Mouse (Mus musculus): Measurements from ENCODE around the gene Tmem120b.

Gene Tmem120b

GRCm38 (mm10) chr5:123140694-123141554 is 72.7 kb downstream of the Tmem120b start:
- DNase-seq (ENCODE audit: low read depth) = peak; percentile 89

- no peak for DNase-seq (ENCODE audit: low read depth)
Measured at GRCm38 (mm10) chr5:123141555-123142160, 73.4 kb downstream of the Tmem120b start.

DNA sequence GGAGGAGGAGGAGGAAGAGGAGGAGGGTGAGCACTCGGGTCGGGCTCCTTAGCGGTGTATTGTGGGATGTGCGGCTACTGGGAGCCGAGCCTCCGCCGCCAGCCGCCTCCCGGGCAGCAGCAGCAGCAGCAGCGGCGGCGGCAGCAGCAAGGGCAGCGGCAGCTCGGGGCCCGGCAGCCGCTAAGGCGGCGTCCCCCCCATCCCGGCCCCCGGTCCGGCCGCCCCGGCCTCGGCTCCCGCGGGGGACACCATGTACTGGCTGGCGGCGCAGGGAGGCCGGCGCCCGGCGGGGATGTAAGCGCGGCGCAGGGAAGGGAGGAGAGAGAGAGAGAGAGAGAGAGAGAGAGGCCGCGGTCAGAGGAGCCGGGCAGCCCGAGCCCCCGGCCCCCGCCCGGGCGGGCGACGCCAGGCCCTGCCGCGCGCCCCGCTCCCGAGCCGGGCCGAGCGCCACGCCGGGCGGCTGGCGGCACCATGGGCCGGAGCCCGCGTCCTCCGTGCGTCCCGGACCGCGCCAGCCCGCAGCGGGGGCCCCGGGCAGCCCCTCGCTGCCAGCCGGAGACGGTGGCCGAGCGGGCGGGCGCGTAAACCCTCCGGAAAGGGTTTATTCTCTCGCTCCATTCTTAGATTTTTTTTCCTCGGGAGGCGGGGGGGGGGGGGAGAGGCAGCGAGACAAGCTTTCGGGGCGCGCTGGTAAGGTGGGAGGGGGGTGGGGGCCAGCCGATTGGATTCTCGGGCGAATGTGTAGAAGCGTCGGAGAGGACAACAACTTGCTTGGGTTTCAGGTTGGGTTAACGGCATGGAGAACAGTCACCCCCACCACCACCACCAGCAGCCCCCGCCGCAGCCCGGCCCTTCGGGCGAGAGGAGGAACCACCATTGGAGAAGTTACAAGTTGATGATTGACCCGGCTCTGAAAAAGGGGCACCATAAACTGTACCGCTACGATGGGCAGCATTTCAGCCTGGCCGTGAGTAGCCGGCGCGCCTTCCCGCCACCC is 74.2 kb downstream of the Tmem120b start, which contains the start of gene Setd1b:
Gene Setd1b, plus strand, starts transcription at position 33 of the 997 bp plus-strand sequence.
- DNase-seq (ENCODE audit: low read depth) = no peak

DNA sequence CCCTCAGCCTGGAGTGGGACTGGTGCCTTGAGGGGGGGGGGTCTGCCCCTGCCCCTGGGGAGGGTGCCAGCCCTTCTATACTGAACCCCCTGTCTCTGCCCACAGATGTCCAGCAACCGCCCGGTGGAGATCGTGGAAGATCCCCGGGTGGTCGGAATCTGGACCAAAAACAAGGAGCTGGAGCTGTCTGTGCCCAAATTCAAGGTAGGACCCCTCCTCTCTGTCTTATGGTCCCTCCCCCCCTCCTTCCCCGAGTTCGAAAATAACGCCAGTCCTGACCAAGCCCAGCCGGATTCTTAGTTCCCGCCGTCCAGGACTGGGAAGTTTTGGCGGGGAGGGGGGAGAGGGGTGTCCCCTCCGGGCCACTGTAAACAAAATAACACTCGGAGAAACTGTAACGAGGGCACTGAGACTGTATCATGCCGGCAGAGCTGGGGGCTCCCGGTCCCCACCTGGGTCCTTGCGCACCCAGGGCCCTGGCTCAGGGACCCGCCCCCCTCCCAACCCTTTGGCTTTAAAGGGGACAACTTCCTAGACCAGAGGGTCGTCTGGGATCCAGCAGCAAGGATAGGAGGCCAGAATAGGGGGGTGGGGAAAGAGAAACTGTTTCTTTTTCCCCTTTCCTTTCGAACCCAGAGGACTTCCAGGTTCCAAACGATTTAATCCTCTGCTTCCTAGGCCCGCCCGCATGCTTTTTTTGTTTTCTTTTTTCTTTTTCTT is 75.2 kb downstream of the Tmem120b start:
- DNase-seq (ENCODE audit: low read depth) = no peak

DNA sequence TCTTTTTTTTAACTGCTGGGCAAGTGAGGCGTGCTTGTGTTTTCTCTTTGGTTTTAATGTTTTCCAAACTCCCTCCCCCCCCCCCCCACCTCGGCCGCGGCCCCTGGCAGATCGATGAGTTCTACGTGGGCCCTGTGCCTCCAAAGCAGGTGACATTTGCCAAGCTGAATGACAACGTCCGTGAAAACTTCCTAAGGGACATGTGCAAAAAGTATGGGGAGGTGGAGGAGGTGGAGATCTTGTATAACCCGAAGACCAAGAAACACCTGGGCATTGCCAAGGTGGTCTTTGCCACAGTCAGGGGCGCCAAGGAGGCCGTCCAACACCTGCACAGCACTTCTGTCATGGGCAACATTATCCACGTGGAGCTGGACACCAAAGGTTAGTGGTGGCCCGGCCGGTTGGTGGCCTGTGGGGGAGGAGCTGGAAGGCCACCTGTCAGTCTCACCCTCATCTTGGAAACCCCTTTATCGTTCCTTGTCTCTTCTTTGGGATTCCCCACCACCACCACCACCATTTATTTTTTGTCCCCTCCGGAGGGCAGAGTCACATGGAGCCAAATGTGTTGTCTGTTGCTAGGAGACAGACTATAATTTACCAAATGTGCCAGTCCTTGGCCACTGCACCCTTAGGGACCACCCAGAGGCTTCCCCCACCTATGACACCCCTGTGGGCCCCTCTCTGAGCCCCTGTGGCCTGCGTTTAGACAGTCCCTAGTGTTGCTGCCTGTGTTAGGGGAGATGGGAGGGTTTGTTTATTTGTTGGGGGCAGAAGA is 75.9 kb downstream of the Tmem120b start:
- DNase-seq (ENCODE audit: low read depth) = no peak

GRCm38 (mm10) chr5:123144746-123145590 is 76.8 kb downstream of the Tmem120b start:
- DNase-seq (ENCODE audit: low read depth) = no peak

GRCm38 (mm10) chr5:123146357-123146756 is 78.1 kb downstream of the Tmem120b start:
- no peak for DNase-seq (ENCODE audit: low read depth)

DNA sequence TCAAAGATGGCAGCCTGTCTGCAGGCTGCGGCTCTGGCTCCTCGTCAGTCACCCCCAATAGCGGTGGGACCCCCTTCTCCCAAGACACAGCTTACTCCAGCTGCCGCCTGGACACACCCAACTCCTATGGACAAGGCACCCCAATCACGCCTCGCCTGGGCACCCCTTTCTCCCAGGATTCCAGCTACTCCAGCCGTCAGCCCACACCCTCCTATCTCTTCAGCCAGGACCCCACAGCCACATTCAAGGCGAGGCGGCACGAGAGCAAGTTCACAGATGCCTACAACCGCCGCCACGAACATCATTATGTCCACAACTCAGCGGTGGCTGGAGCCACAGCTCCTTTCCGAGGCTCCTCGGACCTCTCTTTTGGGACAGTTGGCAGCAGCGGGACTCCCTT is 79.4 kb downstream of the Tmem120b start:
- no peak for DNase-seq (ENCODE audit: low read depth)

DNA sequence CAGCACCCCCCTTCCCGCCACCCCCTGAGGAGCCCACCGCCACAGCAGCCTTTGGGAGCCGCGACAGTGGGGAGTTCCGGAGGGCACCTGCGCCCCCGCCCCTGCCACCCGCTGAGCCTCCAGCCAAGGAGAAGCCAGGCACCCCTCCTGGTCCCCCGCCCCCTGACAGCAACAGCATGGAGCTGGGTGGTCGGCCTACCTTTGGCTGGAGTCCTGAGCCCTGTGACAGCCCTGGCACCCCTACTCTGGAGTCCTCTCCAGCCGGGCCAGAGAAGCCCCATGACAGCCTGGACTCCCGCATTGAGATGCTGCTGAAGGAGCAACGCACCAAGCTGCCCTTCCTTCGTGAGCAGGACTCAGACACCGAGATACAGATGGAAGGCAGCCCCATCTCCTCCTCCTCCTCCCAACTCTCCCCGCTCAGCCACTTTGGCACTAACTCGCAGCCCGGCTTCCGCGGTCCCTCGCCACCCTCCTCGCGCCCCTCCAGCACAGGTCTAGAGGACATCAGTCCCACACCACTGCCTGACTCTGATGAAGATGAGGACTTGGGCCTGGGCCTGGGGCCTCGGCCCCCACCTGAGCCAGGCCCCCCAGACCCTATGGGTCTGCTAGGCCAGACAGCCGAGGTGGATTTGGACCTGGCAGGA is 80.0 kb downstream of the Tmem120b start:
- no peak for DNase-seq (ENCODE audit: low read depth)

DNA sequence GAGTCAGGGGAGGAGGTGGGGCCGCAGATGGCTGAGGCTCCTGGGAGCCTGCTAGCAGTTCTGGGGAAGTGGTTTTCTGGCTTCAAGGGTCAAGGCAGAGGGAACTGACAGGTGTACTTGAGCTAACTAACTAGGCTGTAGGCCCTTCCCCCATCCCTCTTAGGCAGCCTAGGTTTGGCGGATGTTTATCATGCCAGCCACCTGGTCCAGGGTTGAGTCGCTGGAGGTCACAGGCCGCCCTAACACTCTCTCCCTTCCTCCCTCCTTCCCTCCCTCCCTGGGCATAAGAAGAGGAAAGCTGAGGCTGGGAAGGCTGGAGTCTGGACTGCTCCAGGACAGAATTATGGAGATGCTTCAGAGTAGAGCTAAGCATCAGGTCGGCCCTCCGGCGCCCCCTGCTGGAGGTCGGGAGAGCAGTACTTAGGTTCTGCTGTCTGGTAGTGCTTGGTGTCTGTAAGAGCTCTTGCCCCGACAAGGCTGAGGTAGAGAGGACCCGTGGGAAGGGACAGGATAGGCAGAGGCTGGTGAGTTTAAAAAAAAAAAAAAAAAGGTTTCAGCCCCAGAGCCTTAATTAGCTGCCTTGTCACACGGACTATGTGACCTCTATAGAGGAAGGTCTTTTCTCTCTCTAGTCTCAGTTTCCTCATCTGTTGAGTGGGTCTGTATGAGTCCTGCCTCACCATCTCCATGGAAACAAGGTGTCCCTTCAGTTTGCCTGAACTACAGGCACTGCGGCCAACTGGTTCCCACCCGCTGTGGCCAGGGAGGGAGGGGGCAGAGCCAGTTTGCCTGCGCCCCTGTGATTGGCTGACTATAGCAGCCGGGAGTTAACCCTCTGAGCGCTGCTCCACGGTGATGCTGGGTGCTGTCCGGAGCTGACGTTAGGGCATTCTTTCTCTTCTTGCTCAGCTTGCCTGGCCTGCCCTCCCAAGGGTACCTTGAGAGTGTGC is 81.5 kb downstream of the Tmem120b start:
- no peak for DNase-seq (ENCODE audit: low read depth)

DNA sequence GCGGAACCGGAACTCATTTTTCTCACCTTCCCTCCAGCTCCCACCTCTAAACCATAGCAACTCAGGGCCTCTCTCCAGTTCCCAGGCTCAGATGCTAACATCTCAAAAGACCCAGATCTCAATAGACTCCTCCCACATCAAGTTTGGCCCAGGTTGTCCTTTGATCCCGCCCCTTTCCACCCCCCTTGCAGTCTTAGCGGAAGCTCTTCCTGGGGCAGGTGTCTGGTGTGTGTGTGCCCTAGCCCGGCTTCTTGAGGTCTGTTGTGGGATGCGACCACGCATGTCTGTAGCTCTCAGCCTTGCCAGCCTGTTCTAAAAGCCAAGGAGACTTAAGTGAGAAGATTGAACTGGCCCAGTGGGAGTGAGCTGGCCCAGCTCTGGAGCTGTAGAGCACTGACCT is 82.4 kb downstream of the Tmem120b start:
- DNase-seq (ENCODE audit: low read depth) = no peak

DNA sequence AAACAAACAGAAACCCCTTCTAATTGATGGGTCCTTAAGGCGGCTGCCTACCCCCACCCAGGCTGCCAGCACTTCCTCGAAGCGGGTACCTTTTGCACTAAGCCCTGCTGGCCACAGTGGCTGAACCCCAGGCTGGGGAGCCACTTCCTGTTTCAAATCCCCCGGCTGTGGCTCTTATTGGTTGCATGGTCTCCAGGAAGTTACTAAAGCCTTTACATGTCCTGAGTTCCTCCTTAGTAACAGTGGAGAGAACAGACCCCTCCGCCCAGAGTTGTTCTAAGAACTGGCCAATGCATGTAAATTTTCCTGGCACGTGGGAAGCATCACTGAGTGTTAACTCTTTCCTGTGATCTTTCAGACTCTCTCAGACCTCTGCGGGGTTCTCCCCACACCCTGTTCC is 82.9 kb downstream of the Tmem120b start:
- no peak for DNase-seq (ENCODE audit: low read depth)

GRCm38 (mm10) chr5:123151707-123152362 is 83.6 kb downstream of the Tmem120b start:
- no peak for DNase-seq (ENCODE audit: low read depth)

DNA sequence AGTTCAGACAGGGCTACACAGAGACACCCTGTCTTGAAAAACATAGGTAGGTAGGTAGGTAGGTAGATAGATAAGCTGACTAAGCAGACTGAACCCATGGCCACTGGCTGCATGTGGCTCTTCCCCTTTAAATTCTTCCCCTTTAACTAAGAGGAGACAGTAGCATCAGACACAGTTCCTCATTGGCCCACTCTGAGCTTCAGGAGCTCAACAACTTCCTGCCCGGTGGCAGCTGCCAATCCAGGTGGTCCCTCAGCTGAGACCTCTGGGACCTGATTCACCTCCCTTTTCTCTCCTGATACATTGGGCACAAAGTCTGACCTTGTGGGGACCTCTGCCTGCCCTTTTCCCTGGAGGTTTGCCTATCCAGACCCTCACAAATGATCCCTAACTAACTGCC is 84.7 kb downstream of the Tmem120b start:
- no peak for DNase-seq (ENCODE audit: low read depth)

DNA sequence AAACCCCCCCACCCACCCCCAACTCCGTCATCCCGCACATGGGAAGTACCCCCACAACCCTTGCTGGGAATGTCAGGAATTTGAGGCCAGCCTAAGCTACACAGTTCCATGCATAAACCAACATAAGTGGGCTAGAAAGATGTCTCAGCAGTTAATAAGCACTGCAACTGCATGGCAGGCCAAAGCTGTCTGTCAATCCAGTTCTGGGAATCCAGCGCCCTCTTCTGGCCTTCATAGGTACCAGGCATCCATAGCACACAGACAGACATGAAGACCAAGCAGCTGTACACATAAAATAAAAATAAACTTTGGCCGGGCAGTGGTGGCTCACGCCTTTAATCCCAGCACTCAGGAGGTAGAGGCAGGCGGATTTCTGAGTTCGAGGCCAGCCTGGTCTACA is 87.2 kb downstream of the Tmem120b start:
- DNase-seq (ENCODE audit: low read depth) = no peak

- DNase-seq (ENCODE audit: low read depth) = no peak
Measured at GRCm38 (mm10) chr5:123156763-123157162, 88.5 kb downstream of the Tmem120b start.

GRCm38 (mm10) chr5:123157972-123158371 is 89.8 kb downstream of the Tmem120b start:
- DNase-seq (ENCODE audit: low read depth) = no peak

- DNase-seq (ENCODE audit: low read depth) = no peak
Measured at GRCm38 (mm10) chr5:123159446-123159845, 91.2 kb downstream of the Tmem120b start.

Data from fibroblast of lung, adult 2 months (primary cell).